Mouse (Mus musculus): ENCODE data around the gene Faf2.

DNA sequence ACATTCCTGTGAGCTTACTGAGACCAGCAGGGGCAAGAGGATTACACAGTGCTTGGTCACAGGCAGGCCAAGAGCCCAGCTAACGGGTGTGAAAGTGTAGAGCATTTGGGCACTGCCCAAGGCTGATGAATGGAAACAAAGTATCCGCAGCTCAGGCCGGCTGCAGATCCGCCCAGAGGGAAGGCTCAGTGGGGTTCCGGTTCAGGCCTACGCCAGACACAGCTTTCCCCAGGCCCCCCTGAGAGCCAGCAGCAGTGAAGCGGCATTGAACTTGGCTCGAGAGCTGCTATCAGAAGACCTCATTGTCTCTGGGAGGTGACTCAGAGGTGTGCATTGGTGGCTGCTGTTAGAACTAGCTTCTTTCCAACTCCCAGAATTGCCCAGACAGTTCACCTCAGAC is 12.9 kb upstream of the Faf2 start:
- TF ChIP-seq TAL1 (IDR thresholded peaks at IDR 0.05; ENCODE audit: low read length) (no peak), GATA1 (IDR thresholded peaks at IDR 0.05; ENCODE audit: low read length) (no peak)

Data from erythroblast, embryonic 14.5 days (primary cell).